Mouse (Mus musculus) A20 (cell line): ENCODE data around the gene Slc6a16.

Experiments used
- DNase-seq: peaks from one replicate; pipeline ENCODE4 v3.0.0-alpha.2; 2011; ENCODE audit warnings: low read depth, low spot score

Slc6a16 gene

DNA sequence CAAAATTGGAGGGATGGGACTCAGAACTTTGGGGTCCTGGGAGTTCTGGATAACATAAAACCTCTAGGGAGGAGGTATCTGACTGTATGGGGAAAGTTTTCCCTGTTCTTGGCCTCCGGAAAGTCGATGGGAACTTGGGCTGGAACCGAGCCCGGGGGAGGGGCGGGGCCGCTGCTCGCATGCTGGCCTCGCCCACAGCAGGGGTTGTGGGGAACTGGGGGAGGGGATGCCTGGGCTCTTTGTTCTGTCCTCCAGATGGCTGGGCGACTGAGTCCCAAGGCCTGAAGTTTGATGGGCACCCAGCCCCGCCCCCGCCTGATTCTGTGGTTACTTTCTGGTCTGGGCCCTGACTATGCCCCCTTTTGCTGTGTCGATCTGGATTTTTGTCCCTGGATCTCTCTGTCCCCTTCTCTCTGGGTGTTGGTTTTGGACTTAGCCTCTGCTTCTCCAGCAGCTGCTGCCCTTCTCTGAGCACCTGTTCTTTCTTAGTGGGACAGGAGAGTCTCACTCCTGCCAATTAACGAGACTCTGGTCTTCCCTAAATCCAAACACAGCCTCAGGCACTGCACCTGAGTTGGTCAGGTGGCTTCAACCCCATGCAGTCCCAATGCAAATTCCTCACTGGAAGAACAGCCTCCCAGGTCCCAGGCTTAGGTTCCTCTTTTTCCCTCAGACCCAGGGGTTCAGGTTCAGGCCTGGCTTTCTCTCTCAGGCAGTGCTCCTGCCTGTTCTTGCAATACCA, 24.3 kb upstream of the Slc6a16 start:
- no peak for DNase-seq

DNA sequence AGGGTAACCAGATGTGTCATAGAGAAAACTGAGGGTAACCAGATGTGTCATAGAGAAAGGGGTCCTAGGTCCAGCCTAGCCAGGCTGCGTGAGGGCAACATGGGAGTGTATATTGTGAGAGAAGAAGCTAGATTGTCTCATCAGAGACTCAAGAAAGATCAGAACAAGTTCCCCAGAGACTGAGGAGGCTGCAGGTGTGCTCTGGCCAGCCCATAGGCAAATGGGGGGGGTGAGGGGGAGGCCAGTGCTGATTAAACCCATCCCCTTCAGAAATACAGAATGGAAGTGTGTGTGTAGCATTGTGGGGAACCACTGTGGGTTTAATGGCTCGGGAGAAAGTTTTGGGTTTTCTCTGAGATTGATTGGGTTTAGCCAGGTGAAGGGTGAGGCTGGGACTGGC, 19.2 kb upstream of the Slc6a16 start:
- peak; percentile 88 for DNase-seq

DNA sequence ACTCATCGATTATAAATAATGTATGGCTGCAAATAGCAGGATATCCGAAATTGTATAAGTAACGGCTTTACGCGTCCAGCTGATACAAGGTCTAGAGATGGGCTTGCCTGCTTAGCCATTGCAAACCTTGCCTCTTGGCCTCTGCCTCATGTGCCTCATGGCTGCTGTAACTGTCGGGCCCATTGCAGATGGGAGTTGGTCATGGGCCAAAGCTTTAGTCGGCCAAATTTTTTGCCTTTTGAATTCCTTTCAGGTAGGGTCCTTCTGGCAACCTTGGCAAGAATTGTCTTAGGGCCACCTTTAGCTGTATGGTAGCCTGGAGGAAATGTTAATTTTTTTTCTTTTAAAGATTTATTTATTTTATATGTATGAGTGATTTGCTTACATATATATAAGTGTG, 16.1 kb upstream of the Slc6a16 start:
- DNase-seq, result no peak

DNA sequence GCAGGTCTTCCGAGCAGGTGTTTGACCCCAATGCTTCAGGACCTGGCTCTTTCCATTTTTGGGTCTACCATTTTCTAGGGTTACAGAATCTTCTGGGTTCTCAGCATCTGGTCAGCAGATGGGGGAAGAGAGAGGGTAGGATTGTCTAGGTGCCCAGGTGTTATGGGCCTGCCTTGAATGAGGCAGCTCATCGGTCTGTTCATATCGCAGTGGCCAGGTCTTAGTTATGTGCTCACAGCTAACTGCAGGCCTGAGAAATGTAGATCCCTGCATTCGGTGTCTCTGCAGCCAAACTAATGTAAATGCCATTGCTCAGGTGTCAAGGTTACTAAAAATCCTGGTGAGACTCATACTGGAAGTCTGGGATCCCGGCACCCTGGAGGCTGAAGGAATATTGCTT, 14.5 kb upstream of the Slc6a16 start:
- DNase-seq, result no peak

DNA sequence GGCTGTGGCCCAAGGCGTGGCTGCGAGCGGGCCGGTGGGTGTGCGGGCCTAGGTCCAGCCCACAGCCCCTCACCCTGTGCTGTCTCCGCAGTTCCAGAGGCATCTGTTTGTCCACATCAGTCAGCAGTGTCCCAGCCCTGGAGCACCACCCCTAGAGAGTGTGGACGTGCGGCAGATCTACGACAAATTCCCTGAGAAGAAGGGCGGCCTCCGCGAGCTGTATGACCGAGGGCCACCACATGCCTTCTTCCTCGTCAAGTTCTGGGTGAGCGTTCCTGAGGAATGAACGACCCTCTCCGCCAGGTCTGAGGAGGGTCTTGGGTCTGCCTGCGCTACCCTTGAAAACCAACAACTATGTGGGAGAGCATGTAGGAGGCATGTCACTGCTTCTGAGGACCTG, 12.3 kb upstream of the Slc6a16 start:
- DNase-seq, result no peak

DNA sequence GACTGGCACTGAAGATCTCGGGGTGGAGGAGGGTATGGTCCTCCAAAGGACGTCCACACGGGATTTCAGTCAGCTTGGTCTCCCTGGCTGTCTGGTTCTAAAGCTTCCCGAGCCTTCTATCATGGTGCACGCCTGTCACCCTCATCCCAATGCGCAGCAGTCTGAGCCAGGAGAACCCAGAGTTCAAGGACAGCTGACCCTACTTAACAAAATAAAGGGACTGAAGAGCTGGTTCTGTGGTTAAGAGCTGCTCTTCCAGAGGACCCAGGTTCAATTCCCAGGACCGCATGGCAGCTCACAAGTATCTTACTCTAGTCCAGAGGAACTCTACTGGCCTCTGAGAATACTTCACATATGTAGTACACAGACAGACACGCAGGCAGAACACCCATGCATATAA, 11.8 kb upstream of the Slc6a16 start:
- DNase-seq, result no peak

DNA sequence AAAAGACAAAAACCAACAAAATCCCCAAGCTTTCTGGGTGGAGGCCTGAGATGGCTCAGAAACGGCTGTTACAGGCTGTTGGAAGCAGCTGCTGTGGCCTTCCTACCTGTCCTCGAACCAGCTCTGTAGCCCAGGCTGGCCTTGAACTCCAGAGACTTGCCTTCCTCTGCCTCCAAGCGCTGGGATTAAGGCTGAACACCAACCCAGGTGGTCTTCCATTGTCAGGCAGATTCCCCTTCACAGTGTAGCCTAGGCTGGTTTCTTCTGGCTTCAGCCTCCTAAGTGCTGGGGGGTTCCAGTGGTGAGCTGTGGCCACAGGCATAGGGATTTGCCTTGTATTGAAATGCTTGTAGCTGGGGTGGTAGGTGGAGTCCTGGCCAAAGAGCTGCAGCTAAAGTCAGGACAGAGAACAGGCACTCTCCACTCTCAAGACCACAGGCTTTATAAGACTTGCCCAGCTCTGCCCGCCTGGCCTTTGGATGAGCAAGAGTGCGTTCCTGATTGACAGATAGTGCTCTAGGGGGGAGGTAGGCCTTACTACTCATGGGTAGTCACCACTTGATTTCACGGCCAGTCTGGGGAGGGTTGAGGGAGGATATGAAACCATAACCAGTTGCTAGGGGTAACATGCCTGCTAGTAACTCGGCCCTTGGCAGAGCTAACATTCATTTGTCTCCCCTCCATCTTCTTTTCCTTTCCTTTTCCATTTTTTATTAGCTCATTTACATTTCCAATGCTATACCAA, 11.3 kb upstream of the Slc6a16 start:
- DNase-seq, result peak; percentile 91

DNA sequence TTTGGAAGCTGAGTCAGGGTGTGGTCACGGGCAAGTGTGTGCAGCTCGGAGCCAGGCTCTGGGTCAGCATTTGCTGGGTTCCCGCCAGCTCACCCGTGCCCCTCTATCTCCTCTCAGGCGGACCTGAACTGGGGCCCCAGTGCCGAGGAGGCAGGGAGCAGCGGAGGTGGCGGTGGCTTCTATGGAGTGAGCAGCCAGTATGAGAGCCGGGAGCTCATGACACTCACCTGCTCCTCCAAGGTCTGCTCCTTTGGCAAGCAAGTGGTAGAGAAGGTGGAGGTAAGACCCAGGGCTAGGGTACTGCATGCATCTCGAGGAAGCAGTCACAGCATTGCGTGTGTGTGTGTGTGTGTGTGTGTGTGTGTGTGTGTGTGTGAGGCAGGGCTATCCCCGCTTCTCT, 9.7 kb upstream of the Slc6a16 start:
- DNase-seq, result peak; percentile 32

DNA sequence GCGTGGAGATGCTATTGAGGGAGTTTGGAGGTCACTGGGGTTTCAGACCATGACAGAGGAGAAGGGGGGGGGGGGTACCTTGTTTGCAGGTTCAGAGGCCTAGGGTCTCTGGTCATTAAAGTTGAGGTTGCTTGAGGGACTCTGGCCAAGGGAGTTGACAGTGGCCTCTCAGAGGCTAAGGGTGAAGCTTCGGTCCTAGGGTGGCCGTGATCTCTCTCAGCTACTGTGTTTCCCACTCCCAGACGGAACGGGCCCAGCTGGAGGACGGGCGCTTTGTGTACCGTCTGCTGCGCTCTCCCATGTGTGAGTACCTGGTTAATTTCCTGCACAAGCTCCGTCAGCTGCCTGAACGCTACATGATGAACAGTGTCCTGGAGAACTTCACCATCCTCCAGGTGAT, 8.9 kb upstream of the Slc6a16 start:
- DNase-seq, result no peak

DNA sequence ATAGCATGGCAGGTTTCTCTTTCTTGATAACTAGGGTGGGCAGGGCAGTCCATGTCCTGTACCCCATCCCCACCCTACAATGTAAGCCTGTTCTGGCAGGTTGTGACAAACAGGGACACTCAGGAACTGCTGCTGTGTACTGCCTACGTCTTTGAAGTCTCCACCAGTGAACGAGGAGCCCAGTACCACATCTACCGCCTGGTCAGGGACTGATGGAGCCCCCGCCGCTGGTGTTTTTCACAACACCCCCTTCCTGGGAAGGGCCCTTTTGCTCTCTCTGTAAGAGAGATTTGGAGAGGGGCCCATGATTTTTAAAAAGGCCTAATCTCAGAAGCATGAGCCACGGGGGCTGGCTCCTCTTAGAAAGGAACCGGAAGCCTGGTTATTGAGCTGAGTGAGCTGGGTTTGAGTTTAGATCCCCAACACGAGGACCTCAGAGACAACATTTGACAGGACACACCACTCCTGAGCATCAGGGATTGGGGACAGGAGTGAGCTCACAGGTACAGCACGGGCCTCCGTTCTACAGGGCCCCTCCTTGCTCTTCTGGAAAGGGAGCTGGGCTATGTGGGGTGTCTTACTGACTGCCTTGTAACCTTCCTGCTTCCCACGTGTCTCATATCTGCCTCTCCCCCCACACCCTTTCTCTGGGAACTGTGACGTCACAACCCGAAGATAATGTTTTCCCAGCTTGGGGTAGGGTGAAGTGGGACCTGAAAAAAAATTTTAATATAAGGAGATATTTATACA, 8.0 kb upstream of the Slc6a16 start:
- no peak for DNase-seq

DNA sequence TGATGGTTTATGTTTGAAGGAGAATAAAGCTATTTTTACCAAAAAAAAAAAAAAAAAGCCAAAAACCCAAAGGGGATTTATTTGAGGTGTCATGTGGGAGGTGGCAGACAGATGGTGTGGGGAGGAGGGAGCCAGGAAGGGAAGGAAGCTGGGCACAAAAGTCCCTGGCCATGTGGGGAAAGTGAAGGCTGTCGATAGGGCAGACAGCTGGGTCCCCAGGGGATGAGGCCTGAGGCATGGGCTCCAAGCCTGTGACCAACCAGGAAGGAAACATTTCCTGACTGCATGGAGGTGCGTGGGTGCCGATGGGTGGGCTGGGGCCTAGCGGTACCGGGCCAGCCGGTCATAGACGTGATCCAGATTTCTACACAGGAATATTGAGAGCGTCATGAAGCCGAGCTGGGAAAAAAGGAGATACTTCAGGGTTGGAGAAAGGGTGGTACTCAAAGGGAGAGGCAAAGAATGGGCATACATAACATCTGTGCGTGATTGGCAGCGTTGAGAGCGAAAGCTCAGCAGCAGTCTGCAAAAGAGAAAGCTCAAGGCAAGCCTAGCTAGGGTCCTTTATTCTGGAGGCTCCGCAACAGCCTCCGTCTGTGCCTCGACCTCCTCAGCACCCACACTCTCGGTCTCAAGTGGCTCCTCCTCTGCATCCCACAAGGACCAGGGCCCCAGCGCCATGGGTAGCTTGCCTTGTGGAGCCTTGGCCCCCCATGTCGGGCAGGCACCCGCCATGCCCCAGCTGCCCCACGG, 7.1 kb upstream of the Slc6a16 start:
- no peak for DNase-seq

DNA sequence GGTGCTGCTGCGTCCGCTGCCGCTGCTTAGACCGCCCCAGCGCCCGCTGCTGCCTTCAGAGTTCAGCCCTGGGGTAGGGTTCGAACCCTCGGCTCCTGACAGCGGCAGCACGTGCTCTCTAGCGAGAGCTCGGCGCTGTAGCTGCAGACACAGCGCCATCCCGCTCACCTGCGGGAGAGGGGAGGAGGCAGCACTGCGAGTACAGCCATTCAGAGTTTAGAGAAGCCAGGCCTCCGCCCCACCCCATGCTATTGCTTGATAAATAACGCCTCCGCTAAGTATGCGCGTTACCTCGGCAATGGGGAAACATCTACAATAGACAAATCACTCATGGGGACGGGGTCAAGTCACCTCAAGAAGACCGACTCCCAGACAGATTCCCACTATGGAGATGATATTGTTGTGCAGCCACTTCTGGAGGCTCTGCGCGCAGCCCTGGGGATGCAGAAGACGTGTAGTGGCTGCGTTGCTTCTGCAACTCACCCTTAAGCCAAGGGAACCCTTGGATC, 6.5 kb upstream of the Slc6a16 start:
- no peak for DNase-seq

DNA sequence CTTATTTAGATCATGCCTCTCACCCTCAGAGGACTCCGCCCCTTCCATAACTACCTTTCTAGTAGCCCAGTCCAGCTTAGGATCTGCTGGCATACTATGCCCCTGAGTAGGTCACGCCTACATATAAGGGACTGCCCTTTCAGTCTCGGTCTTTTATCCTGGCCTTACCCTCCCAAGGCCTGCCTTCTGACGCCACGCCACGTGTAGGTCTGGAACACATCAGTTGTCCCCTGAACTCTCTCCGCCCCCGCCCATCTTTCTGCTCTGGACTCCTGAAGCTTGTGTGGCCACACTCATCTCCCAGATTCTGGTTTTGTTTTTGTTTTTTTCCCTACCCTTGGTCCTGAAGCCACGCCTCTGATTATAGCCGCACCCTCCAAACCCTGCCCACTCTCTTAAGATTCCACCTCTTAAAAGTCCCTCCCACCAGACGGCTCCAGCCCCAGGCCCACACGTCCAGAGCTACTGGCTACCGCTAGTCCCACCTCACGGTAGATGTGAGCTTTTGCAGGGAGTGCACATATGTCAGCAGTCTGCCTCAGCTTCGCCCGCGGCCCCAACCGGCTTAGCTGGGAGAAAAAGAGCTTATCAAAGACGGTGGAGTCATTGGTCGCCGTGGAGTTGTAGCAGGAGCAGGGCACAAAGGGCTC, 5.8 kb upstream of the Slc6a16 start:
- no peak for DNase-seq

DNA sequence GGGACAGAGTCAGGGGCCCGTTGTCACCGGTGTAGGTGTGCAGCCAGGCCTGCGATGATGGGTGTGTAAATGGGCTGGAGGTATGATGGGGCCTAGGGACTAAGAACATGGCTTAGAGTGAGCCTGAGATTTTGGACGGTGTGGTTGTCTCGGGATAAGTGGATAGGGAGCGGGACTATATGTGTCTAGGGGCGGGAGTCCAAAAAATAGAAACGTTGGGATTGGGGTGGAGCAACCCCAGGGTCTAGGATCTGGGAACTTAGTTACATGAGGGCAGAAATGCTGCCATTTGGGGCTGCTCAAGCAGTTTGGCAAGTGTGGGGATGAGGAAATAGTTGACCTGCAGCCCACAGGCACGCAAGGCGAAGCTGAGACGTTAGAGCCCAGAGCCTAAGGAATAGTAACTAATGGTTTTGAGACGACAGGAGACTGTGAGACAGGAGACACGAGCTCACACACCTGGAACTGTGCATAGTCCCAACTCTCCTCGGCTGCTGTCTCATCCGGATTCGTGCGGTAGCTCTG, 5.2 kb upstream of the Slc6a16 start:
- DNase-seq, result no peak

DNA sequence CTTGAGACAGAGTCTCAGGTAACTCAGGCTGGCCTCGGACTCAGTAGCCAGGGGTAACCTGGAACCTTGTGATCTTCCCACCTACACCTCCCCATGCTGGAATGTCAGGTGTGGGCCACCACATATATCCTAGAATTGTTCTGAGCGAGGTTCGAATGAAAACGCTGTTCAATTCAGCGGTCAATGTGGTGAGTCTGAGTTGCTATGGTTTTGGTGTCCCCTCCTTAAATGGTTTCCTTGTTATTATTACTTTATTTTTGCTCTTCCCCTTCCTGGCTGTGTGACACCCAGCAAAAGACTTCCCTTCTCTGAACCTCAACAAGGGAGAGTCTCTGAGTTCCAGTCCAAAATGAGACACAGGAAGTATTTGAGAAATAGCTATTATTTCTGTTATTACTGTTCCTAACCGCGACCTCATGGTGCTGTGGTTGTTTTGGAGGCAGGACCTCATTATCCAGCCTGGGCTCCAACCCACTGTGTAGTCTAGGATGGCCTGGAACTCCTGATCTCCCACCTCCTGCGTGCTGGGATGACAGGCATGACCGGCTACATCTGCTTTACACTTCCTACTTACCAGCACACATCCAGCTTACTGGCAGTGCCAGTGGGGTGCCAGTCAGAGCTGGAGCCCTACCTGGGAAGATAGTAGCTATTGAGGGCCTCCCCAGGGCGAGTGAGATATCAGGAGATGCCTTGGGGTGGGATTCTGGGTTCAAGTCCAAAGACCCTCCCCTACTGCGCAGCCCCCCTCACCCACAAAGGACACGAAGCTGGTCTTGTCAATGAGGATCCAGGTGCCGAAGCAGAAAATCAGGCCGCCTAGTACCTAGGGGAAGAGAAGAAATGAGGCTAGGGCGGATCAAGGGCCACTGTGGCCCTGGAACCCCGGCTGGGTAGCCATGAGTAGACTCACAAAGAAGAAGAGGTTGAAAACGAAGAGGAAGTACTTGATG, 2.9 kb upstream of the Slc6a16 start:
- DNase-seq, result peak; percentile 59

DNA sequence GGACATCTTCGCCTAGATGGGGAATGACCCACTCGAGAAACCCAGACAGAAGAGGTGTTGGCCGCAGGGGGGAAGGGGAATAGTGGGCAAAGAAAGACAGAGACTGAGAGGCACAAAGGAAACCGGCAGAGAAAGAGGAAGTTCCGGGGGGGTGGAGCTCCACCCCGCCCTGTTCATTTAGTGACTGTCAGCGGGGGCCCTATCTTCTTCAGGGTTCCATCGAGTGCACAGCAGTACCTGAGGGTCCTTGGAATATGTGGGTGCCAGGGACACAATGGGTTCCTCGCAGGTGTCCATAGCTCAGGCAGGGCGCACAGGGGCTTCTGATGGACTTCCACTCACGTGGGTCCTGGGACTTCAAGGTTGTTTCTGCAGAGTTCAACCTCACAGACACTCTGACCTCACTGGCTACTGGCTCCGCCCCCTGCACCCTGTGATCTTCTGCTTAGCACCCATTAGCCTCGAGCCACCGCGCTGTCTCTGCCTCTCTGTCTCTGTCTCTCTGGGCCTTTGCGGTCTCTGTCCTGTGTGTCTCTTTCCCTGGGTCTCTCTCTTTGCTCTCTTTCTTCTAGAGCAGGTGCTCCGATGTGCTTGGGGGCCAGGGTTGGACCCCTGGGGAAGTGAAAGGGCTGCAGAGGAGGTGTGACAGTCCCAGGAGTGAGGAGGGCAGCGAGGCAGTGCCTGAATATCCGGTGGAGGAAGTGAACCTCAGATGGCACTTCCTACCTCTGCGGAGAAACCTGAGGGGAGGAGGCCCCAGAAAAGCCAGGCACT, 2.0 kb upstream of the Slc6a16 start, which contains the start of gene Cd37:
TSS of gene Cd37 (minus strand) at position 393 of the 774 bp plus-strand sequence.
- DNase-seq, result peak; percentile 96

DNA sequence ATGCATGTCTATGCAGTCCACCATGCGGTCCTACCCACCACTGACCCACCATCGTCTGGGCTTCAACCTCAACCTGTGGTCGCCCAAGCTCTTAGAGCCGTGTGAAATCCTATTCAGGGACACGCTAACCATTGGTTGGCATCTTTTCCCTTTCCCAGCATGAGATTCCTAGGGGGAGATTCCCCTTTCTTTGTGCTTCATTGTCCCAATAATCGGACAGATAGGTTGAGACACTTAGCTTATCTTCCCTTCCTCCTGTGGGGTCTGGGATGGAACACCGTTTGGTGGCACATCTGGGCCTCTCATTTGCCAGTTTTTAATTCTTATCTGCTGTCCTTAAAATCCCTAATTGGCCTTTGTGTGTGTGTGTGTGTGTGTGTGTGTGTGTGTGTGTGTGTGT, 776 bp upstream of the Slc6a16 start:
- no peak for DNase-seq

DNA sequence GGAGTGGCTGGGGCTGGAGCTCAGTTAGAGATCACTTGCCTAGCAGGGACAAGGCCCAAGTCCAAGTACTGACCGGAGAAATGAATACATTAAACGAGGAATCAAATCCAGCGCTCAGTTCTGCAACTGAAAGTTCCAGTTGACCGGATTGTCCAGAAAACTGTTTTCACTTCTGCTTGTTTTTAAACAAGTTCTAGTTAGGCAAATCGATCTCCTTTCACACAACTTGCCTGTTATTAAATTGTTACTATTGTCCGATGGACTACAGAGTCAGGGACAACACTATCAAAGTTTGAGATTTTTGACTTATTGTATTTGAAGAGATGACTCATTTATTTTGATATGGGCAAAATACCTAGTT, 484 bp downstream of the Slc6a16 start:
- DNase-seq, result peak; percentile 82

DNA sequence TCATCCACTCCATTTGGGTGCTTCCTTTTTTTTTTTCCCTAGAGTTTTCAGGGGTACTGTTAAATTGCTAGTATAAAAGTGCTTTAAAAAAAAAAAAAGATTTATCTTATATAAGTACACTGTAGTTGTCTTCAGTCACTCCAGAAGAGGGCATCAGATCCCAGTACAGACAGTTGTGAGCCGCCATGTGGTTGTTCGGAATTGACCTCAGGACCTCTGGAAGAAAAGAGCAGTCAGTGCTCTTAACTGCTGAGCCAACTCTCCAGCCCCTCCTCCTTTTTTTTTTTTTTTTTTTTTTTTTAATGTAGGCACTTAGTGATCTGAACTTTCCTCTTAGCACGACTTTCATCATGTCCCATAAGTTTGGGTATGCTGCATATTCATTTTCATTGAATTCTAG, 6.8 kb downstream of the Slc6a16 start:
- DNase-seq, result no peak
